Mouse (Mus musculus): ENCODE measurements around the gene Cox8a. TPM values are rescaled to one million over a fixed set of nuclear protein-coding genes. Genes with fewer than 3 reads are reported as not detected.

Gene Cox8a
- total and polyA plus RNA-seq, 3 experiments = 745 to 1,213 TPM; not detected in 1

DNA sequence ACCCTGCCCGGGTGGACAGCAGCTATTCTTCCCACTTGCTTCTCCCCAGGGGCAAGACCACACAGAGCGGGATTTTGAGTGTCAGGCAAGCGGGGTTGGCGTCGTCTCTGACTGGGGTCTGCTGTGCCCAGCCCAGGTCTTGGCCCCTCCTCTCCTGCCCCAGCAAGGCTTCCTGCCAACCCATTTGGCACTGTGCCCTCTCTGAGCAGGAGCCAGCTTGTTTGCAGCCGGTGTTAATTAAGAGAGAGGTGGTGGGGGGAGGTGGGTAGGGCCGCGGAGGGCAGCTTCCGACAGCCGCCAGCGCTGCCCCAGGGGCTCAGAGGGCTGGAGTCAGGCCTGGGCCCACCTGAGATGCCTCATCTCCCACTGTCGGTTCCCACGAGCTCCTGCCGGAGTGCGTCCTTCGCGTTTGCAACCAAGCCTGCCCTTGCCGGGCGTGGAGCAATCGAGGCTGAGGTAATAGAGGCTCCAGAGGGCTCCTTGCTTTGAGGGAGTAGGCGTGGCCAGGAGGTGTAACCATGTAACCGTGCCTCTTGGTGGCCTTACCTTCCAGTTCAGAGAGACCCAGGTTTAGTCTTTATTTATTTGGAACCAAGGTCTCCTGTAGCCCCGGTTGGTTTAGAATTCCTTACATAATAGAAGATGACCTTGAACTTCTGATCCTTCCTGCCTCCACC is 35.0 kb downstream of the Cox8a start:
- no peak overlapping the region for H3K9ac ChIP-seq (ENCODE audit: control insufficient read depth, low read depth, low read length, poor library complexity, severe bottlenecking)
- H3K27ac ChIP-seq (ENCODE audit: control insufficient read depth, low read depth, low read length) = no peak overlapping the region
- H3K9me3 ChIP-seq (replicated peaks; ENCODE audit: insufficient read depth, low read length) = no peaks in the 10 kb centered on the region
- TF ChIP-seq JUND (IDR thresholded peaks at IDR 0.05; ENCODE audit: low read depth, low read length) = no peak
- no peak for TF ChIP-seq UBTF (IDR thresholded peaks at IDR 0.05; ENCODE audit: borderline replicate concordance, insufficient read depth, low read depth, low read length)
- TF ChIP-seq GATA1 (IDR thresholded peaks at IDR 0.05; ENCODE audit: low read depth, low read length) = no peak
- TF ChIP-seq ELF1 (IDR thresholded peaks at IDR 0.05; ENCODE audit: low read depth, low read length) = no peak
- TF ChIP-seq ETS1 (IDR thresholded peaks at IDR 0.05; ENCODE audit: low read depth, low read length) = no peak
- no peak for TF ChIP-seq RCOR1 (IDR thresholded peaks at IDR 0.05; ENCODE audit: low read depth, low read length)
- no peak for TF ChIP-seq MAZ (IDR thresholded peaks at IDR 0.05; ENCODE audit: low read depth, low read length)
- no peaks in the 10 kb centered on the region for H3K36me3 ChIP-seq (ENCODE audit: control insufficient read depth in 1 of 2, insufficient read depth in 2 of 2, low read length in 2 of 2)
- H3K27me3 ChIP-seq (ENCODE audit: control insufficient read depth in 1 of 2, insufficient read depth in 2 of 2, low read length in 2 of 2) = no peaks in the 10 kb centered on the region
- no peaks in the 10 kb centered on the region for H3K79me2 ChIP-seq (ENCODE audit: control insufficient read depth, insufficient read depth, low read length, poor library complexity)
- no peak for DNase-seq (ENCODE audit: low read depth, low spot score)
- no peaks in the 10 kb centered on the region for H3K4me1 ChIP-seq (ENCODE audit: control insufficient read depth in 1 of 2, insufficient read depth in 2 of 2, low read length in 2 of 2)
- no peak overlapping the region for H3K4me3 ChIP-seq (ENCODE audit: control insufficient read depth in 1 of 2, insufficient read depth in 1 of 2, low read depth in 2 of 2, low read length in 2 of 2)

DNA sequence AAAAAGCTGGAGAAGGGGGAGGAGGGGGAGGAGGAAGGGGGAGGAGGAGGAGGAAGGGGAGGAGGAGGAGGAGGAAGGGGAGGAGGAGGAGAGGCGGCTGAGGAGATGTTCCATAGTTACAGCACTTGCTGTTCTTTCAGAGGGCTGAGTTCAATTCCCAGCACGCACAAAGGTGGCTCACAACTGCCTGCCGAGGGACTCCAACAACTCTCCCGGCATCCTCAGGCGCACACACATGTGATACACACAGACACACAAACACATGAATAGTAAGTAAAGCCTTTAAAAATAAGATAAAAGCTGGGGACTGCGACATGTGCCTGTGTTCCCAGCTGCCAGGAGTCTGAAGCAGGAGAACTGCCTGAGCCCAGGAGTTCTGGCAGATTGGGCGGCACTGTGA is 35.9 kb downstream of the Cox8a start:
- no peaks in the 10 kb centered on the region for H3K4me1 ChIP-seq (ENCODE audit: control insufficient read depth in 1 of 2, insufficient read depth in 2 of 2, low read length in 2 of 2)
- no peaks in the 10 kb centered on the region for H3K36me3 ChIP-seq (ENCODE audit: control insufficient read depth in 1 of 2, insufficient read depth in 2 of 2, low read length in 2 of 2)
- H3K4me3 ChIP-seq (ENCODE audit: control insufficient read depth in 1 of 2, insufficient read depth in 1 of 2, low read depth in 2 of 2, low read length in 2 of 2) = no peak overlapping the region
- DNase-seq (ENCODE audit: low read depth, low spot score) = no peak
- H3K27ac ChIP-seq (ENCODE audit: control insufficient read depth, low read depth, low read length) = no peak overlapping the region
- H3K9me3 ChIP-seq (replicated peaks; ENCODE audit: insufficient read depth, low read length) = no peaks in the 10 kb centered on the region
- H3K9ac ChIP-seq (ENCODE audit: control insufficient read depth, low read depth, low read length, poor library complexity, severe bottlenecking) = no peak overlapping the region
- H3K79me2 ChIP-seq (ENCODE audit: control insufficient read depth, insufficient read depth, low read length, poor library complexity) = no peaks in the 10 kb centered on the region
- H3K27me3 ChIP-seq (ENCODE audit: control insufficient read depth in 1 of 2, insufficient read depth in 2 of 2, low read length in 2 of 2) = no peaks in the 10 kb centered on the region
- no peak for TF ChIP-seq BHLHE40 (IDR thresholded peaks at IDR 0.05; ENCODE audit: borderline replicate concordance, low read depth, low read length)
- no peak for TF ChIP-seq MAZ (IDR thresholded peaks at IDR 0.05; ENCODE audit: low read depth, low read length)
- TF ChIP-seq TCF12 (IDR thresholded peaks at IDR 0.05; ENCODE audit: low read depth, low read length) = no peak
- TF ChIP-seq EP300 (IDR thresholded peaks at IDR 0.05; ENCODE audit: low read depth in 1 of 2, low read length in 2 of 2) = no peak
- no peak for TF ChIP-seq ZMIZ1 (IDR thresholded peaks at IDR 0.05; ENCODE audit: low read depth, low read length)

DNA sequence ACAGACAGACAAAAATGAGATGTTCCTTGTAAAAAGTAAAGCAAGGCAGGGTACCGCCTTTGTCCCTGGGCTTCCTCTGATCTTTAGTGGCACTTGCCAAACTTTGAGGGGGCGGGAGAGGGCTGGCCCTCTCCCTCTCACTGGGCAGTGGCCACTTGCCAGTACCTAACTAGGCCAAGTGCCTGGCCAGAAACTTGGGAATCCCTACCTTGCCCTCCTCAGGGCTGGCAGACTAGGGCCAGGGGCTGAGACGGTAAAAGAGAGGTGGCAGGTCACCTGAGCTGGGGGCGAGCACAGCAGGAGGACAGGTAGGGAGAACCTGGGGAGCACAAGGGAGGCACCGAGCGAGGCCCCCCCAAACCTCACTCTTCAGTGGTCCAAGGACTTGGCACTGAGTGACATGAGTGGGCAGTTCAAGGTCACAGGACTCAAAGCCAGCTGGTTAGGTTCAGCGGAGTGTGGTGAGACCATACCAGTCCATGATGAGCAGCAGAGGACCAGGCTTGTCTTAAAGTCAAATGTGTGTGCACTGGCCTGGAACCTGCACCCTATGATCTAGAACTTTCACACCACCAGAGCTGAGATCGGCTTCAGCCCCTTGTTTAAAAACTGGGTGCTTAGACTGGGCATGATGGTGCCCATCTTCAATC is 36.5 kb downstream of the Cox8a start:
- Histone ChIP-seq H3K27ac (ENCODE audit: control insufficient read depth, low read depth, low read length) (no peak overlapping the region), H3K4me3 (ENCODE audit: control insufficient read depth in 1 of 2, insufficient read depth in 1 of 2, low read depth in 2 of 2, low read length in 2 of 2) (no peak overlapping the region), H3K79me2 (ENCODE audit: control insufficient read depth, insufficient read depth, low read length, poor library complexity) (no peaks in the 10 kb centered on the region), H3K4me1 (ENCODE audit: control insufficient read depth in 1 of 2, insufficient read depth in 2 of 2, low read length in 2 of 2) (no peaks in the 10 kb centered on the region), H3K9ac (ENCODE audit: control insufficient read depth, low read depth, low read length, poor library complexity, severe bottlenecking) (no peak overlapping the region), H3K27me3 (ENCODE audit: control insufficient read depth in 1 of 2, insufficient read depth in 2 of 2, low read length in 2 of 2) (no peaks in the 10 kb centered on the region), H3K9me3 (replicated peaks; ENCODE audit: insufficient read depth, low read length) (no peaks in the 10 kb centered on the region), H3K36me3 (ENCODE audit: control insufficient read depth in 1 of 2, insufficient read depth in 2 of 2, low read length in 2 of 2) (no peaks in the 10 kb centered on the region)
- no peak for DNase-seq (ENCODE audit: low read depth, low spot score)
- TF ChIP-seq ZKSCAN1 (IDR thresholded peaks at IDR 0.05; ENCODE audit: low read depth, low read length) (no peak), TAL1 (IDR thresholded peaks at IDR 0.05; ENCODE audit: low read length) (no peak), USF2 (IDR thresholded peaks at IDR 0.05; ENCODE audit: borderline replicate concordance in 1 of 2, insufficient read depth in 1 of 2, low read depth in 1 of 2, low read length in 2 of 2) (no peak), SMC3 (IDR thresholded peaks at IDR 0.05; ENCODE audit: low read depth, low read length) (no peak), ETS1 (IDR thresholded peaks at IDR 0.05; ENCODE audit: low read depth, low read length) (no peak), TBP (IDR thresholded peaks at IDR 0.05; ENCODE audit: low read depth, low read length) (no peak), CHD2 (IDR thresholded peaks at IDR 0.05; ENCODE audit: low read length) (no peak), MAZ (IDR thresholded peaks at IDR 0.05; ENCODE audit: low read depth, low read length) (no peak), ELF1 (IDR thresholded peaks at IDR 0.05; ENCODE audit: low read depth, low read length) (no peak), BHLHE40 (IDR thresholded peaks at IDR 0.05; ENCODE audit: borderline replicate concordance, low read depth, low read length) (no peak), UBTF (IDR thresholded peaks at IDR 0.05; ENCODE audit: borderline replicate concordance, insufficient read depth, low read depth, low read length) (no peak), GATA1 (IDR thresholded peaks at IDR 0.05; ENCODE audit: low read depth, low read length) (no peak), MYC (IDR thresholded peaks at IDR 0.05; ENCODE audit: low read depth, low read length) (no peak), NRF1 (IDR thresholded peaks at IDR 0.05; ENCODE audit: insufficient read depth, low read depth, low read length, poor library complexity, severe bottlenecking) (no peak)

Measured in MEL (cell line).